Mouse (Mus musculus) midbrain, embryonic 10.5 days (tissue): ENCODE data around the gene Lsm10. TPM values are rescaled to one million over a fixed set of nuclear protein-coding genes. Genes with fewer than 3 reads are reported as not detected.

Experiments
- DNase-seq: peaks from one replicate; pipeline ENCODE4 v3.0.0-alpha.2; 2017; ENCODE audit warnings: low spot score
- H3K27ac ChIP-seq: fragments of 300-500 bp; sonication (generic); replicated peaks from 2 replicates; pipeline ENCODE4 v1.5.1; 2016; ENCODE audit warnings: mild to moderate bottlenecking
- H3K27me3 ChIP-seq: fragments of 300-500 bp; sonication (generic); 2 replicates; pipeline ENCODE4 v1.6.1; 2016; ENCODE audit warnings: low read depth, mild to moderate bottlenecking; ENCODE audit not compliant: poor library complexity, severe bottlenecking
- H3K36me3 ChIP-seq: fragments of 300-500 bp; sonication (generic); 2 replicates; pipeline ENCODE4 v1.6.1; 2016; ENCODE audit warnings: mild to moderate bottlenecking, moderate library complexity
- H3K4me1 ChIP-seq: fragments of 300-500 bp; sonication (generic); 2 replicates; pipeline ENCODE4 v1.6.1; 2016
- H3K4me3 ChIP-seq: fragments of 300-500 bp; sonication (generic); 2 replicates; pipeline ENCODE4 v1.5.1; 2016; ENCODE audit warnings: mild to moderate bottlenecking, moderate library complexity
- H3K9me3 ChIP-seq: fragments of 300-500 bp; sonication (generic); replicated peaks from 2 replicates; pipeline ENCODE4 v1.6.1; 2016; ENCODE audit warnings: mild to moderate bottlenecking
- WGBS: fragments of 180-500 bp; shearing (Covaris S2); methylation state at CpG from one replicate; pipeline ENCODE4 v1.1.7; 2016; 5-methylcytosine and 5-hydroxymethylcytosine counted together
- polyA plus RNA-seq: library from polyadenylated mRNA; unstranded; fragments of >200 nt; fragmentation: Nextera tagmentation; extraction: Ambion mirVana; gene quantifications from 2 replicates; pipeline ENCODE4 v1.2.1, GENCODE M21; 2016

The Lsm10 gene
- polyA plus RNA-seq, 1 experiment from 2014 or later = 48.6 TPM

DNA sequence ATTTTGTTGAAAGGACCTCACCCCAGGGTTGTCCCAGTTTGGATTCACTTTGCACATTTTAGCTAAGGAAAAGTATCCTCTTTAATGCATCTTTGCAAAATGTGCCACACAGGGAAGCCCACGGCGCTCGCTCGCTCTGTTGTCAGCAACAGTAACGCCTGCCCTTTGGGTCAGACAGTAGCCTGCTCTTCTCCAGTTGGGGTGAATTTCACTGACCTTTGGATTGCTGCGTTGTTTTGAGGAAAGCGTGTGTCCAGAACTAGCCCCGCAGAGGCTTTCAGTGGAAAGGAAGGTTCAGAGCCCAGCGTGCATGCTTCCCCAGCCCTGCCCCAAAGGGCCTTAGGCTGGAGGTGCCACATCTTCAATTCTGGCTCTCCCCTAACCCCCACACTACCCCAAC, 19.0 kb downstream of the Lsm10 start:
- Histone ChIP-seq H3K27ac (no peak overlapping the region), H3K4me3 (no peak overlapping the region), H3K4me1 (peaks cover 33% of the 10 kb centered on the region), H3K27me3 (no peaks in the 10 kb centered on the region), H3K36me3 (peaks cover 8% of the 10 kb centered on the region), H3K9me3 (no peaks in the 10 kb centered on the region)
- no peak for DNase-seq
- 92% methylated on average over 9 of the region's 9 CpGs for WGBS

DNA sequence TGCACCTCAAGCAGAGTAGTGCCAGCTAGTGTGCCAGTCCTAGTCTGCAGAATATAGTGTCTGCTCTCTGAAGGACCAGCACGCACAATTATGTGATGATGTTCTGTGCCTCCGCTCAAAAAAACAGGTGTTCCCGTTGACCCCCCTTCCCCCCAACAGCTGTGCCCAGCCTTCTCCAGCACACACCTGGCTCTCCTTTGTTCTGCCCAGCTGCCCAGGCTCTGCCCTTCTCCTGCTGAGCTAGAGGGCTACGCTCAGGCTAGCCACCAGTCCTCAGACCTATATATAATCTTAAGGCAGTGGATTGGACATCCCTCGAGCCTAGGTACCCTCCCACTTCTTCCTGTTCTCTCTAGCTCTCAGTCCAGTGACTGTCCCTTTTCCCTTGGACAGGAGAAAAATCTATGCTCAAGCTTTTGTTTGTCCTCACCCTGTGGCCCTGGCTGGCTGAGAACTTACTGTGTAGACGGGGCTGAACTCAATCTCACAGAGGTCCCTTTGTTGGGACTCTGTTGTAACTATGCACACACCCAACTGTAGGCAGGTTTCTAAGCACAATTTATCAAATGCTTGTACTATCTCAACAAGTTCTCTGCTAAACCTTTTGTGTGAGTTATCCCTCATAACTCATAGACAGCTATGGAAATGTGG, 19.6 kb downstream of the Lsm10 start:
- Histone ChIP-seq H3K4me3 (no peak overlapping the region), H3K9me3 (peaks cover 3% of the 10 kb centered on the region; the same call in 1 of the 2 replicates), H3K27me3 (no peaks in the 10 kb centered on the region), H3K4me1 (peaks cover 27% of the 10 kb centered on the region), H3K36me3 (peaks cover 14% of the 10 kb centered on the region), H3K27ac (no peak overlapping the region; the same call in 1 of the 2 replicates)
- 84% methylated on average over 6 of the region's 6 CpGs for WGBS
- DNase-seq = no peak

DNA sequence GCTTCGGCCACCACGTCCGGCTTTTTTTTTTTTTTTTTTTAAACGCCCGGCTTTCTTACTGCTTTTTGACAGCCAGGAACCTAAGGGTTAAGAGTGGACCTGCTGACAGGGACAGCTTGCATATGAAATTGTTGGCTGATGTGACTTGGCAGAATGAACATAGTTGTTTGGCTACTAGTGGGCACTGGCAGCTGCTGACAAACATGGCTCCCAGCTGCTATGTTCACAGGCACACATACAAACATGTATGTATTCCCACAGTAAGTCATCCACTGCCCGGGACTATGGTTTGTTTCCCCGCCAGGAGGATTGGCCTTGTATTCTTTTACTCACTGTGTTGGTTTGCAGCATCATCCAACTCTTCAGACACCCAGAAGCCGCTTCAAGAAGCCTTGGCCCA, 20.7 kb downstream of the Lsm10 start:
- H3K4me1 ChIP-seq = peaks cover 21% of the 10 kb centered on the region
- no peaks in the 10 kb centered on the region for H3K27me3 ChIP-seq
- WGBS = 94% methylated on average over 8 of the region's 8 CpGs
- peaks cover 12% of the 10 kb centered on the region for H3K9me3 ChIP-seq
- H3K4me3 ChIP-seq = no peak overlapping the region
- H3K27ac ChIP-seq = no peak overlapping the region
- no peak for DNase-seq
- peaks cover 24% of the 10 kb centered on the region for H3K36me3 ChIP-seq

DNA sequence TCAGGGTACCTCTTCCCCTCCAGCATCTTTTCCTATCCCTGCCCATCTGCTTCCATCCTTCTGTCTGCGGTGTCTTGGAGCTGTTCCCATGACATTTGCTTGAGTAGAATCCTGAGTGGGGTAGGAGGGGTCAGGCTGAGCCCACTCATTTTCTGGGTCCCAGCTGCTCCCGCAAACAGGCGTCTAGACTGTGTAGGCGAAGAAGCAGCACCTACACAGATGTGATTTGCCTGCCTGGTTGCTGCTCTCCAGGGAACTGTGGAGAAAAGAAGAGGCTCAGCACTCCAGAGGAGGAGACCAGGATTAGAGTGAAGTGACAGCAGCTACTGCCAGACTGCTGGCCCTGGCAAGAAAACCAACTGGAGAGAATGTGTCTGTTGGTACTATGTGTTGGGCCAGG, 22.2 kb downstream of the Lsm10 start:
- 95% methylated on average over 4 of the region's 4 CpGs for WGBS
- Histone ChIP-seq H3K27me3 (no peaks in the 10 kb centered on the region), H3K27ac (no peak overlapping the region), H3K4me3 (no peak overlapping the region), H3K4me1 (peaks cover 21% of the 10 kb centered on the region), H3K9me3 (peaks cover 12% of the 10 kb centered on the region), H3K36me3 (peaks cover 33% of the 10 kb centered on the region)
- DNase-seq = no peak

DNA sequence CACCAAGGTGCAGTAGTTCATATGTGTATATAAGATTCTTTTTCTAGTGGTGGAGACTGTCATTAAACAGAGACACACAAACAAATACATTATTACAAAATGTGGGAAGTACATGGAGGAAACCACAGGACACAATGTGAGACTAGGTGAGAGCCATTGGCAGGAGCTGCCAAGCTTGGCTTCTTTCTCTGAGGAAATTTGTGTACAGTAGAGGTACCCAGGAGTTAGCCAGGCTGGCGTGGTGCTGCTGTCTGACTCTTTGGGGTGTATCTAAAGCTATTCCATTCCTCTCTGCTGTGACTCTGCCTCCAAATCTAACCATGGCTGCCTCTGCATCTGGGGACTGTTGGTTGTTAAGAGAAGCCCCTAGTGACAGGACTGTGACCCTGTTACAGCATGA, 22.6 kb downstream of the Lsm10 start:
- 82% methylated on average over 1 of the region's 1 CpGs for WGBS
- peaks cover 18% of the 10 kb centered on the region for H3K4me1 ChIP-seq
- no peak for DNase-seq
- no peak overlapping the region for H3K27ac ChIP-seq
- H3K9me3 ChIP-seq = peaks cover 12% of the 10 kb centered on the region
- H3K4me3 ChIP-seq = no peak overlapping the region
- H3K27me3 ChIP-seq = no peaks in the 10 kb centered on the region
- H3K36me3 ChIP-seq = peaks cover 37% of the 10 kb centered on the region

DNA sequence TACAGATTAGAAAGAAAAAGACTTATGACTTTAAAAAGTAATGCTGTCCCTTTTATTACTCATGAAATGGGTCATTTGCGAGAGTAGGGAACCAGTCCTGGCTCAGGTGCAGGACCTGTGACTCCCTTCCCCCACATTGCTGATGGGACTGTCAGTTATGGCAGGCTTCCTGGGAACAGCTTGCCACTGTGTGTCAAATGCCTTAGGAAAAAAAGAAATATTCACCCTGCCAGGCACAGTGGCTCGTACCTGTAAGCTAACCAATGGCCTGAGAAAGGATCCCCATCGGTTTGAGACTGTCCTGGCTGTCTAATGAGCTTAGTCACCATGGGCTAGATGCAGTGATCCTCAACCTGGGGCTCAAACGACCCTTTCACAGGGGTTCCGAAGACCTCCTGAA, 23.6 kb downstream of the Lsm10 start:
- no peak for DNase-seq
- no peak overlapping the region for H3K27ac ChIP-seq
- H3K27me3 ChIP-seq = no peaks in the 10 kb centered on the region
- peaks cover 12% of the 10 kb centered on the region for H3K9me3 ChIP-seq
- WGBS = 90% methylated on average over 5 of the region's 5 CpGs
- H3K36me3 ChIP-seq = peaks cover 47% of the 10 kb centered on the region
- H3K4me1 ChIP-seq = peaks cover 15% of the 10 kb centered on the region
- H3K4me3 ChIP-seq = no peak overlapping the region

DNA sequence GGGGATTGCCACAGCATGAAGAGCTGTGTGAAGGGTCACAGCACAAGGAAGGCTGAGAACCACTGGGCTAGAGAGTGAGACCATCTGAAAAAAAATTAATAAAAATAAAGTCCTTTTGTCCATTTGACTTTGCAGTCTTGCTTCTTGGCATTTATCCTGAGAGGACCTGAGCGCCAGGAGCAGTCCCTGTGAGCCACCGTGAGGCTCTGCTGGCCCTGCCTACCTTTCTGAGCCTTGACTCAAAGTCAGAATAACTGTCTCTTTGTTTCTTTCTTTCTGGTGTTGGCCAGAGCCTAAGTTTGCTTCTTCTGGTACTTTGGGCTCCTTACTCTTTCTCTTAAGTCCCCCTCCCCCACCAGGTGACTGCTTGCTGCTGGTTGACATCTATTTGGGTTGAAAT, 24.1 kb downstream of the Lsm10 start:
- no peak for DNase-seq
- Histone ChIP-seq H3K27me3 (no peaks in the 10 kb centered on the region), H3K9me3 (peaks cover 12% of the 10 kb centered on the region), H3K36me3 (peaks cover 51% of the 10 kb centered on the region), H3K4me3 (no peak overlapping the region), H3K4me1 (peaks cover 14% of the 10 kb centered on the region), H3K27ac (no peak overlapping the region)
- WGBS = 93% methylated on average over 2 of the region's 2 CpGs

DNA sequence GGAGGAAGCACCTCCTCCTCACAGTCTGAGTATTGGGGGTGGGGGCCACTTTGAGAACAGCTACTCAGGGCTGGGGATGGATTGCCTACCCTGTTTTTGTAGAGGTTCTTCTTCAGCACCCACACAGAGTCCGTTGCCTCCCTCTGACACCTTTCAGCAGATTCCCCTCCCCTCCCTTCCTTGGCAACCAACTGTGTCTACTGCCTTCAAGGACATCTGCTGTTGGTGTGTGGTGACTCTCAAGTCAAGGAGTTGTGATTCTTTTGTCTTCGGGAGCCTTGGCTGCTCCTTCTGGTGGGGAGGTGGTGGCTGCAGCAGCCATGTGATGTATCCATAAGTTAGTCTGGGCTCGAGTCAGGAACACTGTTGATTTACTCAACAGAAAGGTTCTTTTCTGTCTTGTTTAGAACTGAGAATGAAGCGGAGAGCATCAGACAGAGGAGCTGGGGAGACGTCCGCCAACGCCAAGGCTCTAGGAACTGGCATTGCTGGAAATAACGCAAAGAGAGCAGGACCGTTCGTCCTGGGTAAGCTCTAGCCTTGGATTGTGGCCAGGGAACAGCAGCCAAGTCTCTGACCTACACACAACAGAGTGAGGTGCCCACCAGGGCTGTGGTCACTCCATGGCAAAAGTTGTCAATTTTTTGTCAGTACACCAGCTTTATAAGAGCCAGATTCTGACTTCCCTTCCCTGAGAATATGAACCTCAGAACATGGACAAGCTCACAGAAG, 27.1 kb downstream of the Lsm10 start:
- H3K9me3 ChIP-seq = peaks cover 12% of the 10 kb centered on the region
- DNase-seq = no peak
- H3K27ac ChIP-seq = no peak overlapping the region
- H3K36me3 ChIP-seq = peaks cover 75% of the 10 kb centered on the region
- peaks cover 9% of the 10 kb centered on the region for H3K4me1 ChIP-seq
- H3K27me3 ChIP-seq = no peaks in the 10 kb centered on the region
- no peak overlapping the region for H3K4me3 ChIP-seq
- 92% methylated on average over 10 of the region's 10 CpGs for WGBS

DNA sequence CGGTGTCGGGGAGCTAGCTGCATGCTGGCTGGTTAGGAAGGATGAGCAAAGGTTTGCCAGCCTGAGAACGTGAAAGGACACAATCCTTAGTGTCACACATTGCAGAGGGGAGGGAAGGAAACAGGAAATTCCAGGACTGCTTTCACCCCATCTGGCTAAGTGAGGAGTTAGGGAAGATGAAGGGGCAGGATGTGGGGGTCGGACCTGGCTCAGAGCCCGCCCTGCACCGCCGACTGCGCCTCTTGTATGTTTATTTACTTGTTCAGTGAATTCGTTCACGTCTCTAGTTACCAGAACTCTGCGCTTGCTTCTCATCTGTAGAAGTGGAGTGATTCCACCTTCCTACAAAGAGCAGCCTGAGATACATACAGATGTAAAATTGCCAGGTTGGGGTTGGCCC, 34.1 kb downstream of the Lsm10 start:
- 77% methylated on average over 11 of the region's 11 CpGs for WGBS
- H3K27ac ChIP-seq = no peak overlapping the region
- H3K4me3 ChIP-seq = no peak overlapping the region
- H3K36me3 ChIP-seq = peaks cover 86% of the 10 kb centered on the region
- no peaks in the 10 kb centered on the region for H3K27me3 ChIP-seq
- peaks cover 19% of the 10 kb centered on the region for H3K4me1 ChIP-seq
- no peak for DNase-seq
- H3K9me3 ChIP-seq = no peaks in the 10 kb centered on the region

DNA sequence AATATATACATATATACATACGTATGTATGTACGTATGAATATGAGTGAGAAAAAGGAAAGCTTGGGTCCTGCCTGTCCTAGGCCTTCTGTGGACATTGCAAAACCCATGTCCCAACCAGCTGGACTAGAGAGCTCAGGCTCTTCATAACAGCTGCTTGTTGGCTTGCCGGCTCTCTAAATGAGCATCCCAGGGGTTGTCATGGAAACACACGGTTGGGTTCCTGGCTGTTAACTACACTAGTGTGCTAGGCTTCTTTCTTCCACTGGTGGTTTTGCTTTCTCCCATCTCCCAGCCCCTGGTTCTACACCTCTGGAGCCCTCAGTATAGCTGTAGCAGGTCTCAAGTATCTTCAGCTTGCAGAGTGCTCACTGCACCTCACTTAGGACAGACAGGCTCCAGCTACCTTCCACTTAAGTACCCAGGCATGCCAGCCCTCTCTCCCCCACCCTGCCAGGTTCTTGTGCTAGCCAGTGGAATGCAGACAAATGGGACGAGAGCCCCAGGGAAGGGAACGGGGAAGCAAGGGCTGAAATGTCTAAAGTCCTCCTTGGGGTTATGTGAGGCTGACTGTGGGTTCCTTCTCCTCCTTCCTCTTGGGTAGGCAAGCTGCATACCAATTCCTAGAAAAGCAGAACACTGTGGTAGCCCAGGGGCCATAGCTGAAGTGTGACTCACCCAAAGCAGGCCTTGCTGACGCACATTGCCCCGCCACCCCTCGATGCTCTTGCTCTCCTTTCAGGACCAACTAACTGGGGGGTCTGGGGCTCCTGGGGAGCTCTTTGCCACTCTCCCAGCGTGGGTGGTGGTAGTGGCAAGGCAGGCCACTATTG, 35.1 kb downstream of the Lsm10 start:
- Histone ChIP-seq H3K4me1 (peaks cover 18% of the 10 kb centered on the region), H3K9me3 (no peaks in the 10 kb centered on the region), H3K4me3 (no peak overlapping the region), H3K27me3 (no peaks in the 10 kb centered on the region), H3K27ac (no peak overlapping the region), H3K36me3 (peaks cover 87% of the 10 kb centered on the region)
- peak; percentile 36 for DNase-seq
- WGBS = 57% methylated on average over 10 of the region's 10 CpGs

DNA sequence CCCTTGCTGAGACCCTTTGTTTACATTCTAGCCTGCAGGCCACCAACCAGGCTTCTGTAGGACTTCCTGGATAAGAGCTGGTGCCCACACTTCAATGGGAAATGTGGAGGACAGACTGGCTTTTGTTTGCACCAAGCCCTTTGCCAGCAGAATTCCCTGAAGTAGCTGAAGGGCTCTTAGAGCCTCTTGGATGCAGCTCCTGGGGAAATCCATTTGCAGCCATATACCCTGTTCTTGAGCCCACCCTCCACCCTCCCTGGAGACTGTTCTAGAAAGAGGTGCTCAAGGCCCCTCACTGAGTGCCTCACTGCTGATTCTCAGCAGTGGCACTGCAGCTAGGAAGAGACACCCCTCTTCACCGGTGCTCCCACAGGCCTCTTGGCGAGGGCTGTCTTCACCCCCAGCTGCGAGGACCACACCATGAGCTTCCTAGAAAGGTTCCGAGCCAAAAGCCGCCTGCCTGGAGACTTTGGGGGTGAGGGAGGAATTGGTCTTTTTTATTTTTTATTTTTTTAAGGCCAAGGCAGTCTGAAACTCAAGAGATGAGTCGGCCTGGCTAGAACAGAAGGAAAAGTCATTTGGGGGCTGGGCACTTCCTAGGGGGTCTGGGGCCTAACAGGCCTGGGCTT, 36.3 kb downstream of the Lsm10 start:
- no peaks in the 10 kb centered on the region for H3K9me3 ChIP-seq
- peaks cover 88% of the 10 kb centered on the region for H3K36me3 ChIP-seq
- H3K4me1 ChIP-seq = peaks cover 13% of the 10 kb centered on the region
- H3K27ac ChIP-seq = peak overlapping the region; percentile 49; the same call in 1 of the 2 replicates
- no peaks in the 10 kb centered on the region for H3K27me3 ChIP-seq
- DNase-seq = no peak
- WGBS = 80% methylated on average over 6 of the region's 6 CpGs
- H3K4me3 ChIP-seq = no peak overlapping the region

DNA sequence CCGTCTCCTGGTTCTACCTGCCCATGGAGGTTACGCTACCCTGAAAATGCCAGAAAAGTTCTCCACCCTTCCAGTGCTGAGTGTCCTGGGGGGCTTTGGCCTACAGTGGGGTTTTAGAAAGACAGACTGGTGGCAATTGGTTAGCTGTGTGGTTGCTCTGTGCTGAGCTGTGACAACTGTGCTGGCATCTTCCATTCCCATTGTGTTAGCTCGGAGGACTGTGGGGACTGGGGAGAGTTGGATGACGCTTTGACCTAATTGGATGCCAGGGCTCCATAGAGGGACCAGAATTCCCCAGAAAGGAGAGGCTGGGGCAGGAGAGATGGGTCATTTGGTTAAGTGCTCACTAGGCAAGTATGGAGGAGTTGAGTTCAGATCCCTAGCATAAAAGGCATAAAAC, 37.8 kb downstream of the Lsm10 start:
- H3K9me3 ChIP-seq = no peaks in the 10 kb centered on the region
- 95% methylated on average over 4 of the region's 4 CpGs for WGBS
- no peak for DNase-seq
- no peaks in the 10 kb centered on the region for H3K27me3 ChIP-seq
- H3K4me3 ChIP-seq = no peak overlapping the region
- peaks cover 88% of the 10 kb centered on the region for H3K36me3 ChIP-seq
- H3K27ac ChIP-seq = no peak overlapping the region
- peaks cover 13% of the 10 kb centered on the region for H3K4me1 ChIP-seq
